Mouse (Mus musculus) midbrain, embryonic 16.5 days (tissue): ENCODE data around the gene Baz1b. TPM values are rescaled to one million over a fixed set of nuclear protein-coding genes. Genes with fewer than 3 reads are reported as not detected.

Experiments used
- ATAC-seq: fragments of 200-750 bp; cut with Nextera tagmentation; 2 replicates; pipeline ENCODE4 v1.8.0; 2017; ENCODE audit warnings: moderate TSS enrichment
- H3K27ac ChIP-seq: fragments of 300-500 bp; sonication (generic); 2 replicates; pipeline ENCODE4 v1.5.1; 2014; ENCODE audit warnings: mild to moderate bottlenecking, low read length, mixed read lengths
- H3K27me3 ChIP-seq: fragments of 300-500 bp; sonication (generic); 2 replicates; pipeline ENCODE4 v1.6.1; 2014; ENCODE audit warnings: low read depth, low read length, mixed read lengths; ENCODE audit not compliant: control insufficient read depth, insufficient read depth
- H3K36me3 ChIP-seq: fragments of 300-500 bp; sonication (generic); 2 replicates; pipeline ENCODE4 v1.6.1; 2014; ENCODE audit warnings: mild to moderate bottlenecking, low read length, moderate library complexity, mixed read lengths; ENCODE audit not compliant: control insufficient read depth, insufficient read depth
- H3K4me1 ChIP-seq: fragments of 300-500 bp; sonication (generic); 2 replicates; pipeline ENCODE4 v1.6.1; 2014; ENCODE audit warnings: mild to moderate bottlenecking, low read length, mixed read lengths; ENCODE audit not compliant: control insufficient read depth, insufficient read depth
- H3K4me2 ChIP-seq: fragments of 300-500 bp; sonication (generic); 2 replicates; pipeline ENCODE4 v1.6.1; 2014; ENCODE audit warnings: mild to moderate bottlenecking, low read length, mixed read lengths
- H3K4me3 ChIP-seq: fragments of 300-500 bp; sonication (generic); 2 replicates; pipeline ENCODE4 v1.5.1; 2014; ENCODE audit warnings: low read depth, mild to moderate bottlenecking, low read length, moderate library complexity, mixed read lengths
- H3K9ac ChIP-seq: fragments of 300-500 bp; sonication (generic); 2 replicates; pipeline ENCODE4 v1.6.1; 2014; ENCODE audit warnings: low read depth, low read length, mixed read lengths
- H3K9me3 ChIP-seq: fragments of 300-500 bp; sonication (generic); replicated peaks from 2 replicates; pipeline ENCODE4 v1.6.1; 2014; ENCODE audit warnings: mild to moderate bottlenecking, low read length, mixed read lengths; ENCODE audit not compliant: control insufficient read depth, poor library complexity, severe bottlenecking
- WGBS: fragments of 180-500 bp; shearing (Covaris S2); extraction: QIAGEN DNeasy Blood & Tissue Kit; methylation state at CpG from one replicate; pipeline ENCODE4 v1.1.7; 2014; 5-methylcytosine and 5-hydroxymethylcytosine counted together
- polyA plus RNA-seq: library from polyadenylated mRNA; unstranded; fragments of >200 nt; fragmentation: Nextera tagmentation; extraction: Ambion mirVana; gene quantifications from 2 replicates; pipeline ENCODE4 v1.2.1, GENCODE M21; 2015

The Baz1b gene
- polyA plus RNA-seq, 1 experiment from 2014 or later, result 19.5 TPM

DNA sequence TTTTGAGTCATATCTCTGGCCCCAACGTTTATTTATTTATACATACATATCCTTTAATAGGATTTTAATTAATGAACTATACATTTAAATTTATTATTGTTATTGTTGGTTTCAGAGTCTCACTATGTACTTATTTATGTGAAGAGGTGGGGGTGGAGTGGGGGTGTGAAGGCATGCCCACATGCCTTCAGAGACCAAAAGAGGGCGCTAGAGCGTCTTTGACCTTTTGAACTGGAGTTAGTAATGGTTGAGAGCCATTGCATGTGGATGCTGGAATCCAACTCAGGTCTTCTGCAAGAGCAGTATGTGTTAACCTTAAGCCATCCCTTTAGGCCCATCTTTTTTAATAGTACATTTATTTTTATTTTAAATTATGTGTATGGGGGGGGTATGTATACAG is 1.5 kb upstream of the Baz1b start:
- Histone ChIP-seq H3K27me3 (no peaks in the 10 kb centered on the region), H3K4me1 (peaks cover 26% of the 10 kb centered on the region), H3K4me3 (no peak overlapping the region), H3K9ac (no peak overlapping the region), H3K36me3 (peaks cover 14% of the 10 kb centered on the region), H3K27ac (no peak overlapping the region), H3K4me2 (no peak overlapping the region), H3K9me3 (no peaks in the 10 kb centered on the region)
- 33% methylated on average over 3 of the region's 3 CpGs for WGBS
- ATAC-seq, result no peak

DNA sequence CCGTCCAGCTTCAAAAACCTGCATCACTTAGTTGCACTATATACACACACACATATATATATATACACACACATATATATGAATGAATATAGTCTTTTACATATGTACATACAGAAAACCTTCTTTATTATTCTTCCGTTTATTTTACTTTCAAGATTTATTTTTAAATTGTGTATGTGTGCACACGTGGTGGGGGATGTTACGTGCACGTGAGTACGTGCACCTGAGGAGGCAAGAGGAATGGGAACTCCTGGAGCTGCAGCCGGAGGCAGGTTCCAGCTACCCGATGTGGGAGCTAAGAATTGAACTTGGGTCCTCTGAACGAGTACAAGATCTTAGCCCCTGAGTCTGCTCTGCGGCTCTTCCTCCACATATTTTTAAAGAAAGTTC is 838 bp upstream of the Baz1b start:
- Histone ChIP-seq H3K4me1 (peaks cover 26% of the 10 kb centered on the region), H3K9me3 (no peaks in the 10 kb centered on the region), H3K4me2 (peak overlapping the region; percentile 76), H3K27ac (peak overlapping the region; percentile 95), H3K27me3 (no peaks in the 10 kb centered on the region), H3K4me3 (peak overlapping the region; percentile 76), H3K9ac (peak overlapping the region; percentile 84), H3K36me3 (peaks cover 11% of the 10 kb centered on the region)
- WGBS, result 21% methylated on average over 10 of the region's 10 CpGs
- ATAC-seq, result peak; percentile 11; the same call in 1 of the 2 replicates

GRCm38 (mm10) chr5:135187349-135188213 is 517 bp downstream of the Baz1b start:
- ATAC-seq, result peak; percentile 56
- Histone ChIP-seq H3K4me2 (peak overlapping the region; percentile 93), H3K9me3 (no peaks in the 10 kb centered on the region), H3K9ac (peak overlapping the region; percentile 84), H3K4me3 (peak overlapping the region; percentile 76), H3K27me3 (no peaks in the 10 kb centered on the region), H3K4me1 (peaks cover 34% of the 10 kb centered on the region), H3K36me3 (peaks cover 2% of the 10 kb centered on the region), H3K27ac (peak overlapping the region; percentile 95)
- under 1% methylated on average over 86 of the region's 102 CpGs for WGBS

- H3K27me3 ChIP-seq, result no peaks in the 10 kb centered on the region
- H3K9ac ChIP-seq, result peak overlapping the region; percentile 84
- 0% methylated on average over 8 of the region's 8 CpGs for WGBS
- H3K9me3 ChIP-seq, result no peaks in the 10 kb centered on the region
- H3K4me1 ChIP-seq, result peaks cover 34% of the 10 kb centered on the region
- peak overlapping the region; percentile 95 for H3K27ac ChIP-seq
- H3K4me3 ChIP-seq, result peak overlapping the region; percentile 76
- ATAC-seq, result no peak
- H3K36me3 ChIP-seq, result peaks cover 2% of the 10 kb centered on the region; the same call in 1 of the 2 replicates
- peak overlapping the region; percentile 93 for H3K4me2 ChIP-seq
Measured at GRCm38 (mm10) chr5:135188214-135188554, 1.1 kb downstream of the Baz1b start.

- Histone ChIP-seq H3K9me3 (no peaks in the 10 kb centered on the region), H3K36me3 (peaks cover 1% of the 10 kb centered on the region; the same call in 1 of the 2 replicates), H3K9ac (peak overlapping the region; percentile 84), H3K27ac (no peak overlapping the region), H3K27me3 (no peaks in the 10 kb centered on the region), H3K4me1 (peaks cover 34% of the 10 kb centered on the region), H3K4me3 (peak overlapping the region; percentile 76; the same call in 1 of the 2 replicates), H3K4me2 (peak overlapping the region; percentile 93)
- WGBS, result 57% methylated on average over 2 of the region's 2 CpGs
- no peak for ATAC-seq
Measured at GRCm38 (mm10) chr5:135189281-135190022, 2.4 kb downstream of the Baz1b start.

- H3K36me3 ChIP-seq, result no peaks in the 10 kb centered on the region; the same call in 1 of the 2 replicates
- no peak overlapping the region for H3K9ac ChIP-seq
- no peak overlapping the region for H3K4me3 ChIP-seq
- no peak overlapping the region for H3K27ac ChIP-seq
- H3K4me1 ChIP-seq, result peaks cover 29% of the 10 kb centered on the region
- no peak overlapping the region for H3K4me2 ChIP-seq
- no peaks in the 10 kb centered on the region for H3K9me3 ChIP-seq
- no peak for ATAC-seq
- no peaks in the 10 kb centered on the region for H3K27me3 ChIP-seq
- WGBS, result 26% methylated on average over 2 of the region's 2 CpGs
Measured at GRCm38 (mm10) chr5:135191620-135192019, 4.6 kb downstream of the Baz1b start.

DNA sequence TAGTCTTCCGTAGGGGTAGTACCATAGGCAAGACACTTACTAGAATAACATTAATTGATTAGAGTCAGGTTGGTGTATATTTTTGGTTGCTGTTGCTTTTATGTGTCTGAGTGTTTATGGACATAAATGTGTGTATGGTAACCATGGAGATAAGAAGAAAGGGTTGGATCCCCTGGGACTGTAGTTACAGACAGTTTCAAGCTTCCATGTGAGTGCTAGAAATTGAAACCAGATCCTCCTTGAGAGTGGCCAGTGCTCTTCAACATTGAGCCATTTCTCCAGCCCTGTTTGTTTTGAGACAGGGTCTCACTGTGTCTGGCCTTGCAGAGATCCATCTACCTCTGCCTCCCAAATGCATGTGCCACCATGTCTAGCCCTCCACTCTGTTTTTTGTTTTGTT is 5.4 kb downstream of the Baz1b start:
- no peak overlapping the region for H3K9ac ChIP-seq
- H3K36me3 ChIP-seq, result no peaks in the 10 kb centered on the region; the same call in 1 of the 2 replicates
- H3K4me3 ChIP-seq, result no peak overlapping the region
- H3K27me3 ChIP-seq, result no peaks in the 10 kb centered on the region
- H3K27ac ChIP-seq, result no peak overlapping the region
- 95% methylated on average over 1 of the region's 1 CpGs for WGBS
- ATAC-seq, result no peak
- H3K4me2 ChIP-seq, result no peak overlapping the region
- H3K4me1 ChIP-seq, result peaks cover 29% of the 10 kb centered on the region
- no peaks in the 10 kb centered on the region for H3K9me3 ChIP-seq

DNA sequence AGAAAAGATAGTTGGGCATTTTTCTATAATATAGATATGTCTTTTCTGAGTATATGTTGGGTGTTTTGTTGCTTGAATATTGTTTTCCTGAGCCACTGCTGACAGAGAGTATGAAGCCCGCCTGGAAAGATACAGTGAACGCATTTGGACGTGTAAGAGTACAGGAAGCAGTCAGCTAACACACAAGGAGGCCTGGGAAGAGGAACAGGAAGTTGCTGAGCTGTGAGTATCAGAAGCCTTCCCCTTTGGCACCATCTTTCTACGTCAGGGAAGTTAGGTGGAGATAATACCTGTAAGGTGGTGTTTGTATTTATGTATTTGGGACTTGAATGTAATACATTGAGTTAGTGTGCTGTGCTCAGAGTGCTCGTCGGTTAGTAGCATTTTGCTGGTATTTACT is 9.3 kb downstream of the Baz1b start:
- Histone ChIP-seq H3K4me3 (no peak overlapping the region), H3K9me3 (no peaks in the 10 kb centered on the region), H3K4me2 (no peak overlapping the region), H3K27me3 (no peaks in the 10 kb centered on the region), H3K4me1 (peaks cover 8% of the 10 kb centered on the region; the same call in 1 of the 2 replicates), H3K27ac (no peak overlapping the region), H3K9ac (no peak overlapping the region), H3K36me3 (peaks cover 5% of the 10 kb centered on the region; the same call in 1 of the 2 replicates)
- no peak for ATAC-seq
- WGBS, result 90% methylated on average over 6 of the region's 6 CpGs

- 98% methylated on average over 3 of the region's 3 CpGs for WGBS
- no peaks in the 10 kb centered on the region for H3K9me3 ChIP-seq
- no peaks in the 10 kb centered on the region for H3K27me3 ChIP-seq
- no peak overlapping the region for H3K9ac ChIP-seq
- H3K4me3 ChIP-seq, result no peak overlapping the region
- no peak overlapping the region for H3K27ac ChIP-seq
- H3K36me3 ChIP-seq, result peaks cover 17% of the 10 kb centered on the region
- H3K4me1 ChIP-seq, result no peaks in the 10 kb centered on the region
- no peak overlapping the region for H3K4me2 ChIP-seq
- ATAC-seq, result no peak
Measured at GRCm38 (mm10) chr5:135202763-135203162, 15.7 kb downstream of the Baz1b start.
